In genomic region chr6:58632419-58632818, GRCm38 (mm10) we compare ENCODE assay signal across 35 mouse cellular contexts.
"Had no signal": no experiment of that assay in that cellular context is flagged by ENCODE, and none has a peak within 500 bp of the region (broad histone marks: within the 10 kb centered on the region; RNA-seq: fewer than 3 reads in every experiment).

No protein-coding gene starts in this region.

- H3K27me3 ChIP-seq: heart, embryonic 12.5 days; heart, embryonic 13.5 days; heart, embryonic 15.5 days; hindbrain, embryonic 12.5 days; hindbrain, embryonic 13.5 days; hindbrain, embryonic 15.5 days; intestine, embryonic 15.5 days; kidney, embryonic 15.5 days had no signal

- H3K4me3 ChIP-seq: heart, embryonic 10.5 days; heart, embryonic 12.5 days; heart, embryonic 13.5 days; heart, embryonic 15.5 days; hindbrain, embryonic 10.5 days; hindbrain, embryonic 12.5 days; hindbrain, embryonic 13.5 days; hindbrain, embryonic 15.5 days; intestine, embryonic 15.5 days; kidney, embryonic 15.5 days; layer of hippocampus, adult 2 months; left cerebral cortex, adult 2 months had no signal

- H3K9me3 ChIP-seq: heart, embryonic 10.5 days; heart, embryonic 12.5 days; heart, embryonic 13.5 days; heart, embryonic 15.5 days; hindbrain, embryonic 10.5 days; hindbrain, embryonic 12.5 days; hindbrain, embryonic 13.5 days; hindbrain, embryonic 15.5 days; intestine, embryonic 15.5 days; kidney, embryonic 15.5 days had no signal

- H3K4me2 ChIP-seq: heart, embryonic 11.5 days; heart, embryonic 12.5 days; heart, embryonic 13.5 days; heart, embryonic 15.5 days; hindbrain, embryonic 12.5 days; hindbrain, embryonic 13.5 days; hindbrain, embryonic 14.5 days; hindbrain, embryonic 15.5 days; intestine, embryonic 15.5 days; kidney, embryonic 15.5 days had no signal

- H3K27ac ChIP-seq: heart, embryonic 10.5 days; heart, embryonic 13.5 days; heart, embryonic 15.5 days; hindbrain, embryonic 10.5 days; hindbrain, embryonic 12.5 days; hindbrain, embryonic 13.5 days; hindbrain, embryonic 14.5 days; hindbrain, embryonic 15.5 days; hindbrain, postnatal 0 days; intestine, embryonic 15.5 days; kidney, embryonic 15.5 days; kidney, postnatal 0 days; layer of hippocampus, adult 2 months; left cerebral cortex, adult 2 months had no signal

- ATAC-seq: hindbrain, embryonic 16.5 days; hindbrain, postnatal 0 days; inflammation-experienced regulatory T-cells, adult 6 months; intestine, embryonic 15.5 days; intestine, postnatal 0 days had no signal

- DNase-seq: heart, postnatal 10 days; heart, postnatal 14 days; heart, postnatal 36 days; heart, postnatal 4 days; kidney, adult 11 months; kidney, adult 18-20 months; kidney, adult 2 months; kidney, adult 8-10 months; kidney, adult 9 months; kidney, postnatal 10 days; kidney, postnatal 14 days; kidney, postnatal 25 days; kidney, postnatal 36 days; kidney, postnatal 4 days; layer of hippocampus, adult 9-11 months; layer of hippocampus, postnatal 36 days had no signal

- H3K9ac ChIP-seq: heart, embryonic 12.5 days; heart, embryonic 13.5 days; heart, embryonic 15.5 days; hindbrain, embryonic 12.5 days; hindbrain, embryonic 13.5 days; hindbrain, embryonic 14.5 days; hindbrain, embryonic 15.5 days; intestine, embryonic 15.5 days; kidney, embryonic 15.5 days had no signal

- H3K4me1 ChIP-seq: heart, embryonic 15.5 days; hindbrain, embryonic 10.5 days; hindbrain, embryonic 12.5 days; hindbrain, embryonic 13.5 days; hindbrain, embryonic 15.5 days; intestine, embryonic 15.5 days had no signal

- H3K36me3 ChIP-seq: heart, embryonic 10.5 days; heart, embryonic 12.5 days; heart, embryonic 13.5 days; heart, embryonic 15.5 days; hindbrain, embryonic 10.5 days; hindbrain, embryonic 12.5 days; hindbrain, embryonic 13.5 days; hindbrain, embryonic 15.5 days; intestine, embryonic 15.5 days; kidney, embryonic 15.5 days had no signal
